Mouse (Mus musculus) MEL (cell line): ENCODE measurements around the gene Rdh16.

Experiments
- CTCF ChIP-seq, 3 experiments: IDR thresholded peaks in 2 of 3; conservative IDR thresholded peaks in 1 of 3; 2 replicates each; pipeline ENCODE4 v1.5.1; 2011 to 2012; ENCODE audit warnings: low read length in 3 of 3, low read depth in 2 of 3, mild to moderate bottlenecking in 2 of 3, improper control_type of control experiment in 1 of 3, inconsistent platforms in 1 of 3, mixed read lengths in 1 of 3, moderate library complexity in 1 of 3; ENCODE audit not compliant: control insufficient read depth in 1 of 3, insufficient read depth in 1 of 3, poor library complexity in 1 of 3, severe bottlenecking in 1 of 3
- MAFK ChIP-seq: IDR thresholded peaks from 2 replicates; pipeline ENCODE4 v1.6.1; 2011; ENCODE audit warnings: low read depth, mild to moderate bottlenecking, low read length, improper control_type of control experiment, borderline replicate concordance
- MAX ChIP-seq: IDR thresholded peaks from 2 replicates; pipeline ENCODE4 v1.6.1; 2011; ENCODE audit warnings: low read length, improper control_type of control experiment
- POLR2A ChIP-seq, 2 experiments: IDR thresholded peaks; 2 replicates each; pipeline ENCODE4 v1.6.1; 2011 to 2012; ENCODE audit warnings: low read length in 2 of 2, mild to moderate bottlenecking in 2 of 2, control low read depth in 1 of 2, improper control_type of control experiment in 1 of 2, low read depth in 1 of 2, moderate library complexity in 1 of 2; ENCODE audit not compliant: control insufficient read depth in 1 of 2, insufficient read depth in 1 of 2, poor library complexity in 1 of 2
- SIN3A ChIP-seq: IDR thresholded peaks from 2 replicates; pipeline ENCODE4 v1.6.1; 2012; ENCODE audit warnings: low read length, improper control_type of control experiment, inconsistent platforms
- TCF12 ChIP-seq: IDR thresholded peaks from 2 replicates; pipeline ENCODE4 v1.6.1; 2014; ENCODE audit warnings: low read depth, mild to moderate bottlenecking, inconsistent platforms, low read length, improper control_type of control experiment, moderate library complexity

DNA sequence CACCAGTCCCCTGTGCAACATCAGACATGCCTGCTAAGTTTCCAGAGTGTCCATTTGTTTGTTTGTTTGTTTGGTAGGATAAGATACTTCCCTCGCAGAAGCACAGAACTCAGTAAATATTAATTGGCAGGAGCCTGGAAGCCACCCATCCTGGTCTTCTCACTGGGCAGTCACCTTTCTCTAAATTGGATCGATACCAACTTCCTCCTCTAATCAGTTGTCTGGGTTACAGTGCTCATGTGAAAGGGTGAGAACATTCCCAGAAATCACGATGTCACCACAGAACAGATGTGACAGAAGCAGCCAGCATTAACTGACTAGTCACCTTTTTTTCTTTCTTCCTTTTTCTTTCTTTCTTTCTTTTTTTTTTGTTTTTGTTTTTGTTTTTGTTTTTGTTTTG is 45.7 kb upstream of the Rdh16 start:
- TF ChIP-seq MAFK = no peak
- no peak for TF ChIP-seq SIN3A
- no peak for TF ChIP-seq CTCF (IDR thresholded peaks at IDR 0.05 in 2 of 3, conservative IDR thresholded peaks at IDR 0.05 in 1 of 3; ENCODE audit: control insufficient read depth in 1 of 3, insufficient read depth in 1 of 3, low read depth in 2 of 3, low read length in 3 of 3, poor library complexity in 1 of 3, severe bottlenecking in 1 of 3)
- TF ChIP-seq POLR2A (IDR thresholded peaks at IDR 0.05; ENCODE audit: control insufficient read depth in 1 of 2, insufficient read depth in 1 of 2, low read depth in 1 of 2, low read length in 2 of 2, poor library complexity in 1 of 2) = no peak
- TF ChIP-seq TCF12 = no peak
- no peak for TF ChIP-seq MAX
